Mouse (Mus musculus) cortical plate, adult 2 months (tissue): Measurements from ENCODE around the gene Mapkap1. TPM values are rescaled to one million over a fixed set of nuclear protein-coding genes. Genes with fewer than 3 reads are reported as not detected.
"Not testable (repeated sequence)": the region's sequence is repeated elsewhere in the genome, so short reads cannot be mapped to it uniquely, and the experiment has no call there.

ENCODE experiments used
- H3K27ac ChIP-seq: fragments of 200-500 bp; 2 replicates; pipeline ENCODE4 v1.5.1; 2012; ENCODE audit warnings: low read length, control low read depth, inconsistent platforms; ENCODE audit not compliant: insufficient read depth
- H3K4me1 ChIP-seq: fragments of 200-500 bp; 2 replicates; pipeline ENCODE4 v1.6.1; 2011; ENCODE audit warnings: low read length; ENCODE audit not compliant: control insufficient read depth, insufficient read depth
- H3K4me3 ChIP-seq: fragments of 200-500 bp; 2 replicates; pipeline ENCODE4 v1.5.1; 2011; ENCODE audit warnings: mild to moderate bottlenecking, low read length, control low read depth; ENCODE audit not compliant: insufficient read depth
- CTCF ChIP-seq: fragments of 200-500 bp; IDR thresholded peaks from 2 replicates; pipeline ENCODE4 v1.5.1; 2011; ENCODE audit warnings: mild to moderate bottlenecking, control low read depth, low read length; ENCODE audit not compliant: insufficient read depth; ENCODE audit errors: extremely low read depth
- POLR2A ChIP-seq: fragments of 200-500 bp; IDR thresholded peaks from 2 replicates; pipeline ENCODE4 v1.6.1; 2011; ENCODE audit warnings: mild to moderate bottlenecking, low read length, control low read depth; ENCODE audit not compliant: insufficient read depth; ENCODE audit errors: extremely low read depth
- polyA plus RNA-seq: library from polyadenylated mRNA; depleted of rRNA; stranded (reverse); fragments of >200 nt; gene quantifications from 2 replicates; pipeline ENCODE4 v1.2.3, GENCODE M21; 2012

Gene Mapkap1
- polyA plus RNA-seq, 1 experiment: 53.0 TPM

DNA sequence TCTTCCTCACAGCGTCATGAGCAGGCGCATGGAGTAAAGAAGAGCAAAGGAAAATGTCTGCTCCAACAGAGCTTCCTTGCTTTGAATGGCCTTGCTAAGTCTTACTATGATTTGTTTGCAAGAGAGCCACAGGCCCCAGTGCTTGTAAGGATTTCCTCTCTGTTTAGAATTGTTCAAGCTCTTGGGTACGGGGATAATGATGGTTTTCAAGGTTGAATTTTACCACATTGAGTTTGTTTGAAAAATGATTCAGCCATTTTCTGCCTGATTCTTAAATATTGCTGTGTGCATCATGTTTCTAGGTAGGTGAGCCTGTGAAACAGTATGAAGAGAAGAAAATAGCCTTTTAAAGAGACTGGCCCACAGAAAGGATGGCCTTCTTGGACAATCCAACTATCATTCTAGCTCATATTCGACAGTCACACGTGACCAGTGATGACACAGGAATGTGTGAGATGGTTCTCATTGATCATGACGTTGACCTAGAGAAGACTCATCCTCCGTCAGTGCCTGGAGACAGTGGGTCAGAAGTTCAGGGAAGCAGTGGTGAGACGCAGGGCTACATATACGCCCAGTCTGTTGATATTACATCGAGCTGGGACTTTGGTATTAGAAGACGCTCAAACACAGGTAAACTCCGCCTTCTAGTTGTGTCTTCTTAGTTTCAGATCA, 25.3 kb downstream of the Mapkap1 start:
- Histone ChIP-seq H3K4me3 (no peak overlapping the region), H3K4me1 (no peaks in the 10 kb centered on the region), H3K27ac (no peak overlapping the region)
- TF ChIP-seq CTCF: no peak
- TF ChIP-seq POLR2A: no peak

DNA sequence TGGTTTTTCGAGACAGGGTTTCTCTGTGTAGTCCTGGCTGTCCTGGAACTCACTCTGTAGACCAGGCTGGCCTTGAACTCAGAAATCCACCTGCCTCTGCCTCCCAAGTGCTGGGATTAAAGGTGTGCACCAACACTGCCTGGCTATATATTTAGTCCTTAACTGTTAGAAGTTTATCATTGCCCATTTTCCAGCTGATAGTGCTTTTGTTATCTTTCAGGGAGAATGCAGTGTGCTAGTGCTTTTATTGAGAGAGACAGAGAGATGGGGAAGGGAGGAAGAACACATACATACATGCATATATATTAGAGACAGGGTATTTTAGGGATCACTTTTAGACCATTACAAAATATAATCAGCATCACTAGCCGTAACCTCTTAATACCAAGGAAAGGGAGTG, 26.3 kb downstream of the Mapkap1 start:
- H3K27ac ChIP-seq, H3K4me3 ChIP-seq, H3K4me1 ChIP-seq: not testable (repeated sequence)

DNA sequence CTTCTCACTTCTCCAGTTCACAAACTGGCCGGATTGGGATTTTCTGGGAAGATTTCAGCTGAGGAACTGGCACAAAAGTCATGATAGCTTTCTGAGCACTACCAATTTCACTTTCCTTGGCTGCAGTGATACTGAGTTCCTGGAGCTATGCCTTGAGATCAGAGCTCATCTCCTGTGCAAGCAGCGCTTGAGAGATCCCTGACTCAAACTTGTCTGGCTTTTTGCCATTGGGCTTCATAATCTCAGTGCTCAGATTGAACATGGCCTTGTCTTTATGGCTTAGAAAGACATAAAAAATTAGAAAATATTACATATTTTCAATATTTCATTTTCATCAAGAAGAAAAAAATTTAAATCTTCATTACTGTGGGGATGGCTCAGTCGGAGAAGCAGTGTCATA, 29.8 kb downstream of the Mapkap1 start:
- no peak for TF ChIP-seq POLR2A
- TF ChIP-seq CTCF: no peak
- Histone ChIP-seq H3K27ac (no peak overlapping the region), H3K4me1 (no peaks in the 10 kb centered on the region), H3K4me3 (no peak overlapping the region)

DNA sequence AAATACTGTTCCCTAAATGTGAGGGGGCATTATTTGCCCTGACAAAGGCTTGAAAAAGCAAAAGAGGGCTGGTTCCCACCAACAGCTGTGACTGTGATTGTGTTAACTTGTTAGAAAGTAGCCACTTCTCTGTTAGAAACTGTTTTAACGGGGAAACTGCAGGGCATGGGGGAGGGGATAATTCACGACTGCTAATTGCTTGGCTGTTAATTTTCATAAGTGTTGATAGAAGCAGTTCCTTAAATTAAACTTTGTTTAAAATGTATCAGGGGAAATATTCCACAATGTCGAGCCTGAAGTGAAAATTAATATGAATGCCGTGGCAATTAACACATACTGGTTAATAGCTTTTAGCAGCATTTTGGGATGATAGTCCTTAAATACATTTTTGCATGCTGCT, 42.2 kb downstream of the Mapkap1 start:
- Histone ChIP-seq H3K27ac (no peak overlapping the region), H3K4me1 (peaks cover 8% of the 10 kb centered on the region), H3K4me3 (no peak overlapping the region)
- TF ChIP-seq CTCF (no peak), POLR2A (no peak)

DNA sequence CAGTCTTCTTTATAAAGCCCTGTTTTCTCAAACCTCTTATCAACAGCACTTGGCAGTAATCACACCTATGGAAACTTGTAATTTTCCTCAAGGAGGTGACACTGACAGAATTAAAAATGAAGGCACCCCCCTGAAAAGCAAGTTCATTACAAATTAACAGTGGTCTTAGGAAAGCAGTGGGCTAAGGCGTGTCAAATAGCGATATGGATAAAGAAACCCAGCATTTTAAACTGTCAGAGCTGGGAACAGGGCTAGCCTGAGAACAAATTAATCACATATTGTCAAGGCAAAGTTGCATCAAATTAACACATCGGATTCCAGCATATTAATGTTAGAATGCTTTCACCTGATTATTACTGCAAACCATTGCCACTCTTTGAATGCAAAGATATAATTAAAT, 55.9 kb downstream of the Mapkap1 start:
- Histone ChIP-seq H3K27ac (no peak overlapping the region), H3K4me1 (no peaks in the 10 kb centered on the region; the same call in 1 of the 2 replicates), H3K4me3 (no peak overlapping the region)
- no peak for TF ChIP-seq POLR2A
- no peak for TF ChIP-seq CTCF

DNA sequence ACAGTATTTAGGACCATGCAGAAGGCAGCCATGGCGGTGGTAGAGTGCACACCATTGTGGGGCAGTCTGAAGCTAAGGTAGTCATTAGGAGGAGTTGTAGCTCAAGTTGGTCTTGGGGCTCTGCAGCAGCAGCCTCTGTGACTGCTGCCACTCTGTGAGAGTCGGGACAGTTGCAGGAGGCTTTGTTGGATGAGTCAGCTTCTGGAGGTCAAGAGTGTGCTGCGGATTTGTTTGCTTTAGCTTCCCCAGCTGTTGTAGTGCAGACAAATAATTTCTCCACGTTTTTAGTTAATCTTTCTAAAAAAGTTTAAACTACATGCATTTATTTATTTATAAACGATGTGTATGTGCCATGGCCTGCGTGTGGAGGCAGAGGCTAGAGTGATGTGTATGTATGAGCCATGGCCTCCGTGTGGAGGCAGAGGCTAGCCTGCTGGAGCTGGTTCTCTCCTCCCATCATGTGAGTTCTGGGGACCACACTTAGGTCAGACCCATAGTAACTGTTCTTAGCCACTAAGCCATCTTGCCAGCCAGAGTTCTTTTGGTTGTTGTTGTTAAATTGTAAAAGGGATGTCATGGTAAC, 62.1 kb downstream of the Mapkap1 start:
- no peak overlapping the region for H3K27ac ChIP-seq
- TF ChIP-seq POLR2A (no peak), CTCF (no peak)

DNA sequence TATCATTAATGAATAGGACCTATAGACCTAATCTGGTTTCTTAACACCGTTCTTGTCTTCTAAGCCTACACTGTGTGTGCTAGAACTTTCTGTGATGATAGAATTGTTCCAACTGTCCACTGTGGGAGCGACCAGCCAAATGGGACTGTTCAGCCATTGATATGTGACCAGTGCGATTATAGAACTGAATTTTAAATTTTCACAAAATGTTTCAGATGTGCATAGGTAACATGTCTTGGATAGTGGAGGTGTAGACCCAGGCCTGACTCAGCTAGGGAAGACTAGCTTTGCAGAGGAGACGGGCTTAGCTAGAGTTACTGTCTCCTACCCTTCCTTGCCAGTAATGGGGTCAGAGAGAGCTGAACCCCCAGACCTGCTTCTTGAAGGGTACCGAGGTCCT, 62.8 kb downstream of the Mapkap1 start:
- TF ChIP-seq CTCF: no peak
- no peak for TF ChIP-seq POLR2A
- no peak overlapping the region for H3K27ac ChIP-seq
- no peak overlapping the region for H3K4me3 ChIP-seq
- H3K4me1 ChIP-seq: no peaks in the 10 kb centered on the region; the same call in 1 of the 2 replicates

More for the DNA sequence above, 62.1 kb downstream of the Mapkap1 start:
- H3K4me1 ChIP-seq: no peaks in the 10 kb centered on the region; the same call in 1 of the 2 replicates
- no peak overlapping the region for H3K4me3 ChIP-seq

DNA sequence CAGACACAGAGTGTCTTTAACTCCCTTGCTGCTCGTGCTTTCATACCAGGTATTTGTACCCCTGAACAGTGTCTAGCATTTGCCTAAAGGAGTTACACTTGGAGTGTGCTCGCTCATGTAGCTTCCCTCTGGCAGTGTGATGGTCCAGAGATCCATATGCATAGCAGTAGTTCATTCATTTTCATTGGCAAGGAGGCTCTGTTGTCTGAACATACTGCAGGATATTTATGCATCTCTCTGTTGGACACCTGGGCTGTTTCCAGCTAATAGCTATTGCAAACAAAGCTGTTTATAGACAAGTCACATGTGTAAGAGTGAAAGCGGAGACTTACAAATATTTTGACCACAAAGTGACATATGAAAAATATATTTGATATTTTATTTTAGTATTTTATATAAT, 67.2 kb downstream of the Mapkap1 start:
- Histone ChIP-seq H3K4me3 (no peak overlapping the region), H3K27ac (no peak overlapping the region), H3K4me1 (no peaks in the 10 kb centered on the region; the same call in 1 of the 2 replicates)
- no peak for TF ChIP-seq POLR2A
- no peak for TF ChIP-seq CTCF

DNA sequence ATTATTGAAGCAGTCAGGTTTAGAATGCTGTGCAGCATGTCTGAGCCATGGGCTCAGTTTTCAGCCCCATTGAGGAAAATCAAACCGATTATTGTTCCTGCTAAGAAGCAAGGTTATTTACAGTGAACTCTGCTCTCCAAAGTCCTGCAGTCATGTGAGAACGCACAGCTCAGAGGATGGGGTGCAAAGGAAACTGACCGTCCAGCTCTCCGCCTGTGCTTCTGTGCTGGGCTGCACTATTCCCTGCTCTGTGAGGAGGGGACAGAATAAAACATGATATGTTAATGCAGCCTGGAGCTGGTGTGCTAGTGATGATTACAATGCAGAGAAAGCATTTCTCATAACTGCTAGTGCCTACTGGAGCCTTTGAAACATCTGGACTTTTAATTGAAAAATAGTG, 74.8 kb downstream of the Mapkap1 start:
- Histone ChIP-seq H3K4me3 (no peak overlapping the region), H3K27ac (no peak overlapping the region), H3K4me1 (no peaks in the 10 kb centered on the region)
- no peak for TF ChIP-seq POLR2A

DNA sequence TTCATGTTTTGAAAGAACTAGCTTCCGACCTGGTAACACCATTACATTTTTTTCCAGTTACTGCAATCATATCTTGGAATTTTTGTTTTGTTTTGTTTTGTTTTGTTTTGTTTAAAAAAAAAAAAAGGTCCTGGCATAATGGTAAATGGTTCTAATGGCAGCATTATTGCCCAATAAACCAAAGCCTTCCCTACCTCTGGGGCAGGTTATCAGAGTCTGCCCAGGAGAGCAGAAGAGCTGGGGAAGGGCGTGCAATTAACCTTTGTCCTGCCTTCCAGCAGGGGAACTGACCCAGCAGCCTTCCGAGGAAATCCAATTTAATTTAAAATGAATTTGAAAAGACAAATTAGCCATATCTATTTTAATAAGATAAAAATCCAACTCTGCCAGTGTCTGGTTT, 75.5 kb downstream of the Mapkap1 start:
- H3K4me3 ChIP-seq: no peak overlapping the region
- TF ChIP-seq POLR2A (no peak), CTCF (no peak)
- H3K4me1 ChIP-seq: no peaks in the 10 kb centered on the region
- H3K27ac ChIP-seq: no peak overlapping the region

DNA sequence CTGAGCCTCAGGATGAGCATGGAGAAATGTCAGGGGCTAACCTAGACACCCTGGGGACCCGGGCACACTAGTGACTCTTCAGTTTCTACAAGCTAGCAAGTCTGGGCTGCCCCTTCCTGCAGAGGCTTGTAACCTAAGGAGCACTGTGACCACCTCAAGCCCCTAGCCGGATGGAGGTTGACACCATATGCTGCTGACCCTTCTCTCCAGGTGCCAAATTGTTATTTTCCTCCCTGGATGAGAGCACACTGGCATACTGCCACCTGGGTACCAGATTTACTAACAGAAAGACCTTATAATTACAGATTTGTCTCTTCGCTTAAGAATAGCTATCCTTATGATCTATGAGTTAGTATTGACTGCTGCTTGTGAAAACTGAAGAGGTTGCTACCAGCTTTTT, 76.0 kb downstream of the Mapkap1 start:
- no peak for TF ChIP-seq CTCF
- H3K4me1 ChIP-seq: no peaks in the 10 kb centered on the region
- H3K4me3 ChIP-seq: no peak overlapping the region
- H3K27ac ChIP-seq: no peak overlapping the region
